Mouse (Mus musculus) liver, embryonic 15.5 days (tissue): ENCODE results near the gene Ces1a. TPM values are rescaled to one million over a fixed set of nuclear protein-coding genes. Genes with fewer than 3 reads are reported as not detected.

ENCODE experiments used
- ATAC-seq: fragments of 200-750 bp; cut with Nextera tagmentation; 2 replicates; pipeline ENCODE4 v1.8.0; 2017; ENCODE audit warnings: moderate number of reproducible peaks, mild to moderate bottlenecking, moderate library complexity; ENCODE audit not compliant: insufficient read depth
- H3K27ac ChIP-seq: fragments of 300-500 bp; sonication (generic); replicated peaks from 2 replicates; pipeline ENCODE4 v1.5.1; 2015; ENCODE audit warnings: mild to moderate bottlenecking, inconsistent platforms
- H3K27me3 ChIP-seq: fragments of 300-500 bp; sonication (generic); 2 replicates; pipeline ENCODE4 v1.6.1; 2015; ENCODE audit warnings: mild to moderate bottlenecking, inconsistent platforms
- H3K36me3 ChIP-seq: fragments of 300-500 bp; sonication (generic); replicated peaks from 2 replicates; pipeline ENCODE4 v1.6.1; 2015; ENCODE audit warnings: moderate library complexity, mild to moderate bottlenecking, inconsistent platforms
- H3K4me1 ChIP-seq: fragments of 300-500 bp; sonication (generic); replicated peaks from 2 replicates; pipeline ENCODE4 v1.6.1; 2015; ENCODE audit warnings: inconsistent platforms
- H3K4me2 ChIP-seq: fragments of 300-500 bp; sonication (generic); 2 replicates; pipeline ENCODE4 v1.6.1; 2015; ENCODE audit warnings: moderate library complexity, mild to moderate bottlenecking, inconsistent platforms
- H3K4me3 ChIP-seq: fragments of 300-500 bp; sonication (generic); replicated peaks from 2 replicates; pipeline ENCODE4 v1.5.1; 2015; ENCODE audit warnings: mild to moderate bottlenecking, inconsistent platforms
- H3K9ac ChIP-seq: fragments of 300-500 bp; sonication (generic); 2 replicates; pipeline ENCODE4 v1.6.1; 2015; ENCODE audit warnings: moderate library complexity, mild to moderate bottlenecking, inconsistent platforms
- H3K9me3 ChIP-seq: fragments of 300-500 bp; sonication (generic); replicated peaks from 2 replicates; pipeline ENCODE4 v1.6.1; 2016; ENCODE audit warnings: inconsistent platforms
- WGBS: fragments of 180-500 bp; shearing (Covaris S2); methylation state at CpG from one replicate; pipeline ENCODE4 v1.1.7; 2015; ENCODE audit warnings: mixed read lengths; ENCODE audit not compliant: insufficient replicate concordance; 5-methylcytosine and 5-hydroxymethylcytosine counted together
- polyA plus RNA-seq: library from polyadenylated mRNA; unstranded; fragments of >200 nt; fragmentation: Nextera tagmentation; extraction: Ambion mirVana; gene quantifications from 2 replicates; pipeline ENCODE4 v1.2.1, GENCODE M21; 2015

The Ces1a gene
- polyA plus RNA-seq, 1 experiment from 2014 or later = not detected

GRCm38 (mm10) chr8:92984376-92984775, 63.6 kb downstream of the Ces1a start:
- H3K36me3 ChIP-seq = no peaks in the 10 kb centered on the region
- H3K27me3 ChIP-seq = no peaks in the 10 kb centered on the region
- H3K9me3 ChIP-seq = no peaks in the 10 kb centered on the region
- H3K4me3 ChIP-seq = no peak overlapping the region
- H3K4me2 ChIP-seq = no peak overlapping the region
- WGBS = 34% methylated on average over 2 of the region's 2 CpGs
- H3K4me1 ChIP-seq = no peaks in the 10 kb centered on the region
- no peak overlapping the region for H3K27ac ChIP-seq
- ATAC-seq = no peak
- no peak overlapping the region for H3K9ac ChIP-seq

- Histone ChIP-seq H3K9ac (no peak overlapping the region), H3K4me3 (no peak overlapping the region), H3K4me2 (no peak overlapping the region), H3K27ac (no peak overlapping the region), H3K36me3 (no peaks in the 10 kb centered on the region), H3K4me1 (no peaks in the 10 kb centered on the region), H3K27me3 (no peaks in the 10 kb centered on the region), H3K9me3 (no peaks in the 10 kb centered on the region)
- no peak for ATAC-seq
- WGBS = 49% methylated on average over 3 of the region's 3 CpGs
Observed at GRCm38 (mm10) chr8:92982491-92982890, 65.5 kb downstream of the Ces1a start.

- Histone ChIP-seq H3K27ac (no peak overlapping the region), H3K27me3 (no peaks in the 10 kb centered on the region), H3K36me3 (no peaks in the 10 kb centered on the region), H3K4me3 (no peak overlapping the region), H3K4me1 (no peaks in the 10 kb centered on the region), H3K9me3 (no peaks in the 10 kb centered on the region), H3K9ac (no peak overlapping the region), H3K4me2 (no peak overlapping the region)
- 57% methylated on average over 5 of the region's 5 CpGs for WGBS
- no peak for ATAC-seq
Observed at GRCm38 (mm10) chr8:92976656-92977055, 71.3 kb downstream of the Ces1a start.

GRCm38 (mm10) chr8:92972949-92973348, 75.0 kb downstream of the Ces1a start:
- H3K27me3 ChIP-seq = no peaks in the 10 kb centered on the region
- H3K4me3 ChIP-seq = no peak overlapping the region
- WGBS = 64% methylated on average over 5 of the region's 5 CpGs
- no peak overlapping the region for H3K9ac ChIP-seq
- H3K4me2 ChIP-seq = no peak overlapping the region
- no peak for ATAC-seq
- no peaks in the 10 kb centered on the region for H3K36me3 ChIP-seq
- no peaks in the 10 kb centered on the region for H3K9me3 ChIP-seq
- no peaks in the 10 kb centered on the region for H3K4me1 ChIP-seq
- H3K27ac ChIP-seq = no peak overlapping the region

Other genes starting within 250 kb of the Ces1a start
- 9.5 and 10.7 TPM in 2 replicates for gene Mmp2, start 220.9 kb downstream of the Ces1a start, polyA plus RNA-seq
- 4.3 and 4.5 TPM in 2 replicates for gene Lpcat2, start 192.9 kb downstream of the Ces1a start, polyA plus RNA-seq
- gene Capns2, start 146.8 kb downstream of the Ces1a start, polyA plus RNA-seq = 0.12 TPM in 2 replicates
- gene Slc6a2, start 88.1 kb downstream of the Ces1a start, polyA plus RNA-seq = 0.02 TPM in 1 of 2 replicates, not detected in the other
- not detected in 2 replicates for gene Ces1b, start 31.8 kb upstream of the Ces1a start, polyA plus RNA-seq
- gene Ces1c, start 83.1 kb upstream of the Ces1a start, polyA plus RNA-seq = 6.2 and 10.3 TPM in 2 replicates
- 34.4 and 36.8 TPM in 2 replicates for gene Ces1d, start 149.6 kb upstream of the Ces1a start, polyA plus RNA-seq
- gene Ces1e, start 181.4 kb upstream of the Ces1a start, polyA plus RNA-seq = 4.7 and 5.7 TPM in 2 replicates
- gene Ces1f, start 231.6 kb upstream of the Ces1a start, polyA plus RNA-seq = 0.30 and 0.52 TPM in 2 replicates